Comparison of ENCODE assay signal across 20 mouse cellular contexts in genomic region chr8:70602139-70602811, GRCm38 (mm10). TPM values are rescaled to one million over a fixed set of nuclear protein-coding genes. Genes with fewer than 3 reads are reported as not detected.
DNase-seq lines count a peak whose midpoint lies in the region; ATAC-seq and TF ChIP-seq lines count a peak whose summit lies in the region.
"Had no signal": no experiment of that assay in that cellular context is flagged by ENCODE, and none has a peak within 500 bp of the region (broad histone marks: within the 10 kb centered on the region; RNA-seq: fewer than 3 reads in every experiment).

No protein-coding gene starts in this region.

- H3K9me3 ChIP-seq in forebrain, embryonic 10.5 days = peaks cover 8% of the 10 kb centered on the region; the same call in 1 of the 2 replicates
- no peaks in the 10 kb centered on the region for H3K9me3 ChIP-seq in forebrain, embryonic 15.5 days
- H3K9me3 ChIP-seq in E14TG2a.4 (ENCODE audit: low read length) = no peaks in the 10 kb centered on the region
- no peaks in the 10 kb centered on the region for H3K9me3 ChIP-seq in embryonic facial prominence, embryonic 12.5 days
- H3K9me3 ChIP-seq in lung, postnatal 0 days (ENCODE audit: low read length) = no peaks in the 10 kb centered on the region

- H3K4me2 ChIP-seq in forebrain, embryonic 15.5 days (replicated peaks) = no peak overlapping the region
- H3K4me2 ChIP-seq in embryonic facial prominence, embryonic 12.5 days (replicated peaks) = no peak overlapping the region
- H3K4me2 ChIP-seq in lung, postnatal 0 days (replicated peaks; ENCODE audit: low read depth, low read length) = no peak overlapping the region

- H3K36me3 ChIP-seq in forebrain, embryonic 10.5 days (replicated peaks) = peaks cover 43% of the 10 kb centered on the region
- H3K36me3 ChIP-seq in forebrain, embryonic 15.5 days = no peaks in the 10 kb centered on the region
- H3K36me3 ChIP-seq in E14TG2a.4 (ENCODE audit: insufficient read depth, low read length) = peaks cover 58% of the 10 kb centered on the region
- peaks cover 24% of the 10 kb centered on the region; the same call in 1 of the 2 replicates for H3K36me3 ChIP-seq in embryonic facial prominence, embryonic 12.5 days
- 0 out of 2 replicates have a peak, but pooled peaks cover 3% of the 10 kb centered on the region for H3K36me3 ChIP-seq in lung, postnatal 0 days (ENCODE audit: insufficient read depth, low read length)

- 93% methylated on average over 13 of the region's 13 CpGs for WGBS in forebrain, embryonic 10.5 days
- WGBS in forebrain, embryonic 15.5 days = 94% methylated on average over 13 of the region's 13 CpGs
- 92% methylated on average over 13 of the region's 13 CpGs for WGBS in embryonic facial prominence, embryonic 12.5 days
- WGBS in lung, postnatal 0 days = 91% methylated on average over 13 of the region's 13 CpGs

- H3K9ac ChIP-seq in forebrain, embryonic 15.5 days (replicated peaks) = no peak overlapping the region
- H3K9ac ChIP-seq in embryonic facial prominence, embryonic 12.5 days = no peak overlapping the region
- no peak overlapping the region for H3K9ac ChIP-seq in lung, postnatal 0 days (replicated peaks; ENCODE audit: low read depth)
- H3K9ac ChIP-seq: limb, embryonic 13.5 days had no signal

- TF ChIP-seq CTCF in layer of hippocampus, adult 2 months (conservative IDR thresholded peaks at IDR 0.05) = no peak
- no peak for TF ChIP-seq CTCF in E14TG2a.4 (conservative IDR thresholded peaks at IDR 0.05; ENCODE audit: low read length)
- no peak for TF ChIP-seq CTCF in lung, postnatal 0 days (IDR thresholded peaks at IDR 0.05)

- no peak for ATAC-seq in forebrain, embryonic 15.5 days (replicated peaks)
- ATAC-seq in embryonic facial prominence, embryonic 12.5 days (ENCODE audit: insufficient number of reproducible peaks, insufficient read depth, low FRiP score, low TSS enrichment) = no peak
- no peak for ATAC-seq in lung, postnatal 0 days
- ATAC-seq: Patski had no signal

- peaks cover 82% of the 10 kb centered on the region for H3K4me1 ChIP-seq in forebrain, embryonic 10.5 days
- H3K4me1 ChIP-seq in forebrain, embryonic 15.5 days = peaks cover 48% of the 10 kb centered on the region
- peaks cover 94% of the 10 kb centered on the region for H3K4me1 ChIP-seq in E14TG2a.4 (replicated peaks; ENCODE audit: low read depth, low read length)
- peaks cover 59% of the 10 kb centered on the region for H3K4me1 ChIP-seq in embryonic facial prominence, embryonic 12.5 days
- peaks cover 17% of the 10 kb centered on the region; the same call in 1 of the 2 replicates for H3K4me1 ChIP-seq in lung, postnatal 0 days (ENCODE audit: insufficient read depth, low read depth, low read length)

- DNase-seq in forebrain, embryonic 10.5 days (ENCODE audit: extremely low spot score, low spot score) = no peak
- no peak for DNase-seq in layer of hippocampus, adult 2 months (ENCODE audit: low spot score in 2 of 2)
- no peak for DNase-seq in layer of hippocampus, postnatal 25 days (ENCODE audit: extremely low spot score in 1 of 2, low spot score in 1 of 2)
- DNase-seq in lung, postnatal 0 days (ENCODE audit: low spot score) = no peak
- no peak for DNase-seq in frontal cortex, postnatal 10 days (ENCODE audit: low spot score in 2 of 2)
- DNase-seq: heart, adult 18-20 months; kidney, postnatal 10 days; lung, adult 2 months; retina, postnatal 1 day; right cerebral cortex, postnatal 4 days; thymus, postnatal 25 days had no signal

- peak overlapping the region; percentile 88 for H3K27ac ChIP-seq in forebrain, embryonic 10.5 days
- H3K27ac ChIP-seq in forebrain, embryonic 15.5 days (replicated peaks) = no peak overlapping the region
- peak overlapping the region; percentile 82; the same call in 1 of the 2 replicates for H3K27ac ChIP-seq in layer of hippocampus, adult 2 months
- H3K27ac ChIP-seq in embryonic facial prominence, embryonic 12.5 days = peak overlapping the region; percentile 87; the same call in 1 of the 2 replicates
- no peak overlapping the region for H3K27ac ChIP-seq in lung, postnatal 0 days (ENCODE audit: low read length)
- H3K27ac ChIP-seq: macrophage had no signal

- peaks cover 22% of the 10 kb centered on the region for H3K27me3 ChIP-seq in forebrain, embryonic 10.5 days (ENCODE audit: poor library complexity, severe bottlenecking)
- H3K27me3 ChIP-seq in forebrain, embryonic 15.5 days = no peaks in the 10 kb centered on the region
- H3K27me3 ChIP-seq in E14TG2a.4 (ENCODE audit: insufficient read depth, low read length) = no peaks in the 10 kb centered on the region; the same call in 1 of the 2 replicates
- H3K27me3 ChIP-seq in embryonic facial prominence, embryonic 12.5 days = no peaks in the 10 kb centered on the region
- no peaks in the 10 kb centered on the region for H3K27me3 ChIP-seq in lung, postnatal 0 days (replicated peaks; ENCODE audit: insufficient read depth, low read length)
- H3K27me3 ChIP-seq: limb, embryonic 13.5 days; Patski had no signal

- no peak for TF ChIP-seq EP300 in lung, postnatal 0 days (IDR thresholded peaks at IDR 0.05)

- peak overlapping the region; percentile 45; the same call in 1 of the 2 replicates for H3K4me3 ChIP-seq in forebrain, embryonic 10.5 days
- H3K4me3 ChIP-seq in forebrain, embryonic 15.5 days = no peak overlapping the region
- H3K4me3 ChIP-seq in layer of hippocampus, adult 2 months = no peak overlapping the region
- peak overlapping the region; percentile 13; the same call in 1 of the 2 replicates for H3K4me3 ChIP-seq in E14TG2a.4 (replicated peaks; ENCODE audit: low read length)
- H3K4me3 ChIP-seq in embryonic facial prominence, embryonic 12.5 days = no peak overlapping the region
- no peak overlapping the region for H3K4me3 ChIP-seq in lung, postnatal 0 days (ENCODE audit: low read depth, low read length)

RNA-seq across cellular contexts. Expression of gene Ssbp4, which starts 6.4 kb away (rescaled TPM):
- 74.4 and 84.1 TPM in 2 replicates for polyA plus RNA-seq in forebrain, embryonic 10.5 days (2016; fragmentation: Nextera tagmentation; extraction: Ambion mirVana)
- 114 TPM in 2 replicates for polyA plus RNA-seq in forebrain, embryonic 15.5 days (2015; fragmentation: Nextera tagmentation; extraction: Ambion mirVana)
- 100 to 1,000 TPM; 274 to 297 TPM for total RNA-seq in layer of hippocampus, adult 2 months (2021)
- total RNA-seq in layer of hippocampus, postnatal 25 days (2021) = 100 to 1,000 TPM; 285 to 304 TPM
- 134 and 142 TPM in 2 replicates for polyA plus RNA-seq in embryonic facial prominence, embryonic 12.5 days (2016; fragmentation: Nextera tagmentation; extraction: Ambion mirVana)
- polyA plus RNA-seq in lung, postnatal 0 days (2015; fragmentation: Nextera tagmentation; extraction: Ambion mirVana) = 117 and 125 TPM in 2 replicates

RNA-seq across cellular contexts. Expression of gene Isyna1, which starts 8.1 kb away (rescaled TPM):
- 166 and 170 TPM in 2 replicates for polyA plus RNA-seq in forebrain, embryonic 10.5 days (2016; fragmentation: Nextera tagmentation; extraction: Ambion mirVana)
- 116 TPM in 2 replicates for polyA plus RNA-seq in forebrain, embryonic 15.5 days (2015; fragmentation: Nextera tagmentation; extraction: Ambion mirVana)
- total RNA-seq in layer of hippocampus, adult 2 months (2021) = 10 to 100 TPM; 41.4 to 46.4 TPM
- total RNA-seq in layer of hippocampus, postnatal 25 days (2021) = 10 to 100 TPM; 41.5 to 47.0 TPM
- polyA plus RNA-seq in embryonic facial prominence, embryonic 12.5 days (2016; fragmentation: Nextera tagmentation; extraction: Ambion mirVana) = 185 and 195 TPM in 2 replicates
- 49.1 and 57.8 TPM in 2 replicates for polyA plus RNA-seq in lung, postnatal 0 days (2015; fragmentation: Nextera tagmentation; extraction: Ambion mirVana)

RNA-seq across cellular contexts. Expression of gene Lrrc25, which starts 13.7 kb away (rescaled TPM):
- polyA plus RNA-seq in forebrain, embryonic 10.5 days (2016; fragmentation: Nextera tagmentation; extraction: Ambion mirVana) = 0.49 and 0.87 TPM in 2 replicates
- polyA plus RNA-seq in forebrain, embryonic 15.5 days (2015; fragmentation: Nextera tagmentation; extraction: Ambion mirVana) = 0.74 and 1.3 TPM in 2 replicates
- total RNA-seq in layer of hippocampus, adult 2 months (2021) = under 1 TPM; 0.54 to 0.97 TPM
- total RNA-seq in layer of hippocampus, postnatal 25 days (2021) = 1 to 10 TPM in 1 of 2 experiments, under 1 TPM in 1; 0.63 to 1.0 TPM
- polyA plus RNA-seq in embryonic facial prominence, embryonic 12.5 days (2016; fragmentation: Nextera tagmentation; extraction: Ambion mirVana) = 1.1 and 1.2 TPM in 2 replicates
- 4.2 TPM in 2 replicates for polyA plus RNA-seq in lung, postnatal 0 days (2015; fragmentation: Nextera tagmentation; extraction: Ambion mirVana)

RNA-seq across cellular contexts. Expression of gene Gdf15, which starts 30.0 kb away (rescaled TPM):
- polyA plus RNA-seq in forebrain, embryonic 10.5 days (2016; fragmentation: Nextera tagmentation; extraction: Ambion mirVana) = not detected in 2 replicates
- not detected in 2 replicates for polyA plus RNA-seq in forebrain, embryonic 15.5 days (2015; fragmentation: Nextera tagmentation; extraction: Ambion mirVana)
- total RNA-seq in layer of hippocampus, adult 2 months (2021) = under 1 TPM in 1 of 2 experiments, not detected in 1; 0.25 TPM
- total RNA-seq in layer of hippocampus, postnatal 25 days (2021) = under 1 TPM in 1 of 2 experiments, not detected in 1; 0.26 TPM
- polyA plus RNA-seq in embryonic facial prominence, embryonic 12.5 days (2016; fragmentation: Nextera tagmentation; extraction: Ambion mirVana) = not detected in 2 replicates
- 1.3 and 2.3 TPM in 2 replicates for polyA plus RNA-seq in lung, postnatal 0 days (2015; fragmentation: Nextera tagmentation; extraction: Ambion mirVana)
- total RNA-seq: layer of hippocampus, adult 8-10 months; left cerebral cortex, adult 8-10 months had no signal
- polyA plus RNA-seq: erythroblast, embryonic 14.5 days; limb, embryonic 13.5 days had no signal

RNA-seq across cellular contexts. Expression of gene Pgpep1, which starts 57.9 kb away (rescaled TPM):
- polyA plus RNA-seq in forebrain, embryonic 10.5 days (2016; fragmentation: Nextera tagmentation; extraction: Ambion mirVana) = 40.5 and 49.3 TPM in 2 replicates
- 63.6 and 70.2 TPM in 2 replicates for polyA plus RNA-seq in forebrain, embryonic 15.5 days (2015; fragmentation: Nextera tagmentation; extraction: Ambion mirVana)
- total RNA-seq in layer of hippocampus, adult 2 months (2021) = 10 to 100 TPM; 25.4 to 29.1 TPM
- 10 to 100 TPM; 21.1 to 25.1 TPM for total RNA-seq in layer of hippocampus, postnatal 25 days (2021)
- polyA plus RNA-seq in embryonic facial prominence, embryonic 12.5 days (2016; fragmentation: Nextera tagmentation; extraction: Ambion mirVana) = 59.5 and 70.4 TPM in 2 replicates
- 32.9 and 34.4 TPM in 2 replicates for polyA plus RNA-seq in lung, postnatal 0 days (2015; fragmentation: Nextera tagmentation; extraction: Ambion mirVana)

Comparison
In these comparisons a context has a peak if more than half of its experiments do, and no peak if none do; other contexts are left out.
1. H3K27ac ChIP-seq: peak in forebrain, embryonic 10.5 days (single experiment), layer of hippocampus, adult 2 months (single experiment) and embryonic facial prominence, embryonic 12.5 days (single experiment); none in forebrain, embryonic 15.5 days (single experiment) and lung, postnatal 0 days (single experiment).
2. H3K4me3 ChIP-seq: peak in forebrain, embryonic 10.5 days (single experiment) and E14TG2a.4 (single experiment); none in forebrain, embryonic 15.5 days (single experiment), layer of hippocampus, adult 2 months (single experiment), embryonic facial prominence, embryonic 12.5 days (single experiment) and lung, postnatal 0 days (single experiment).